Mouse (Mus musculus) neural tube, embryonic 13.5 days (tissue): ENCODE data around the gene Des. TPM values are rescaled to one million over a fixed set of nuclear protein-coding genes. Genes with fewer than 3 reads are reported as not detected.

Experiments
- ATAC-seq: fragments of 200-750 bp; cut with Nextera tagmentation; 2 replicates; pipeline ENCODE4 v1.8.0; 2017; ENCODE audit warnings: low read depth, mild to moderate bottlenecking, moderate TSS enrichment, moderate library complexity
- H3K27ac ChIP-seq: fragments of 300-500 bp; sonication (generic); replicated peaks from 2 replicates; pipeline ENCODE4 v1.5.1; 2015; ENCODE audit warnings: moderate library complexity, mild to moderate bottlenecking, inconsistent platforms
- H3K27me3 ChIP-seq: fragments of 300-500 bp; sonication (generic); 2 replicates; pipeline ENCODE4 v1.6.1; 2015; ENCODE audit warnings: mild to moderate bottlenecking, inconsistent platforms
- H3K36me3 ChIP-seq: fragments of 300-500 bp; sonication (generic); 2 replicates; pipeline ENCODE4 v1.6.1; 2015; ENCODE audit warnings: mild to moderate bottlenecking, inconsistent platforms
- H3K4me1 ChIP-seq: fragments of 300-500 bp; sonication (generic); replicated peaks from 2 replicates; pipeline ENCODE4 v1.6.1; 2015; ENCODE audit warnings: inconsistent platforms
- H3K4me2 ChIP-seq: fragments of 300-500 bp; sonication (generic); 2 replicates; pipeline ENCODE4 v1.6.1; 2015; ENCODE audit warnings: inconsistent platforms, mild to moderate bottlenecking, moderate library complexity
- H3K4me3 ChIP-seq: fragments of 300-500 bp; sonication (generic); 2 replicates; pipeline ENCODE4 v1.5.1; 2015; ENCODE audit warnings: mild to moderate bottlenecking, inconsistent platforms
- H3K9ac ChIP-seq: fragments of 300-500 bp; sonication (generic); 2 replicates; pipeline ENCODE4 v1.6.1; 2015; ENCODE audit warnings: moderate library complexity, mild to moderate bottlenecking, inconsistent platforms
- H3K9me3 ChIP-seq: fragments of 300-500 bp; sonication (generic); 2 replicates; pipeline ENCODE4 v1.6.1; 2016; ENCODE audit warnings: inconsistent platforms
- WGBS: fragments of 180-500 bp; shearing (Covaris S2); methylation state at CpG from one replicate; pipeline ENCODE4 v1.1.7; 2015; 5-methylcytosine and 5-hydroxymethylcytosine counted together
- polyA plus RNA-seq: library from polyadenylated mRNA; unstranded; fragments of >200 nt; fragmentation: Nextera tagmentation; extraction: Ambion mirVana; gene quantifications from 2 replicates; pipeline ENCODE4 v1.2.1, GENCODE M21; 2015

Gene Des
- polyA plus RNA-seq, 1 experiment from 2014 or later = 3.3 TPM

GRCm38 (mm10) chr1:75409950-75410349, 49.8 kb downstream of the Des start:
- no peak for ATAC-seq
- H3K4me3 ChIP-seq = no peak overlapping the region
- no peaks in the 10 kb centered on the region for H3K27me3 ChIP-seq
- no peak overlapping the region for H3K4me2 ChIP-seq
- no peak overlapping the region for H3K27ac ChIP-seq
- WGBS = 93% methylated on average over 7 of the region's 7 CpGs
- H3K9ac ChIP-seq = no peak overlapping the region
- H3K36me3 ChIP-seq = peaks cover 43% of the 10 kb centered on the region
- H3K9me3 ChIP-seq = no peaks in the 10 kb centered on the region
- H3K4me1 ChIP-seq = peaks cover 16% of the 10 kb centered on the region

DNA sequence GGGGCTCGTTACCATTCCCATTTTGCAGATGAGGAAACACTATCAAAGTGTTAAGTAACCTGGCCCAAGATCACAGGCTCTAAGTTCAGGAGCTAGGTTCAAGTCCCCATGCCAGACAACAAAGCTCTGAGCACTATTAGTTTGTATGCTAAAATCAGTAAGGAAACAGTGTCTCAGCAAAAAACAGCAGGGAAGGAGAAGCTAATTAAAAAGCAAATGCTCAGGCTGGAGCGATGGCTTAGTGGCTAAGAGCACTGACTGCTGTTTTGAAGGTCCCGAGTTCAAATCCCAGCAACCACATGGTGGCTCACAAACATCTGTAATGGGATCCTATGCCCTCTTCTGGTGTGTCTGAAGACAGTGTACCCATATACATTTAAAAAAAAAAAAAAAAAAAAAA, 52.1 kb downstream of the Des start:
- Histone ChIP-seq H3K9ac (no peak overlapping the region), H3K4me1 (peaks cover 16% of the 10 kb centered on the region), H3K36me3 (peaks cover 41% of the 10 kb centered on the region), H3K4me3 (no peak overlapping the region), H3K27me3 (no peaks in the 10 kb centered on the region), H3K4me2 (no peak overlapping the region), H3K9me3 (no peaks in the 10 kb centered on the region), H3K27ac (no peak overlapping the region)
- ATAC-seq = no peak
- WGBS = 91% methylated on average over 3 of the region's 3 CpGs

- Histone ChIP-seq H3K9ac (no peak overlapping the region), H3K4me1 (peaks cover 16% of the 10 kb centered on the region), H3K27me3 (peaks cover 4% of the 10 kb centered on the region), H3K4me3 (no peak overlapping the region), H3K27ac (no peak overlapping the region), H3K4me2 (no peak overlapping the region), H3K9me3 (no peaks in the 10 kb centered on the region), H3K36me3 (peaks cover 46% of the 10 kb centered on the region)
- no peak for ATAC-seq
- 58% methylated on average over 3 of the region's 3 CpGs for WGBS
Observed at GRCm38 (mm10) chr1:75413749-75414148, 53.6 kb downstream of the Des start.

Other genes starting within 250 kb of the Des start
- 8.5 and 8.9 TPM in 2 replicates for gene Nhej1, start 235.1 kb upstream of the Des start, polyA plus RNA-seq
- not detected in 2 replicates for gene Slc23a3, start 226.4 kb upstream of the Des start, polyA plus RNA-seq
- gene Cnppd1, start 217.6 kb upstream of the Des start, polyA plus RNA-seq = 60.2 and 64.6 TPM in 2 replicates
- 104 and 115 TPM in 2 replicates for gene Retreg2, start 217.6 kb upstream of the Des start, polyA plus RNA-seq
- gene Zfand2b, start 191.7 kb upstream of the Des start, polyA plus RNA-seq = 38.8 and 45.9 TPM in 2 replicates
- 40.3 and 47.8 TPM in 2 replicates for gene Abcb6, start 179.9 kb upstream of the Des start, polyA plus RNA-seq
- gene Ankzf1, start 168.2 kb upstream of the Des start, polyA plus RNA-seq = 22.2 and 24.4 TPM in 2 replicates
- 49.4 and 50.8 TPM in 2 replicates for gene Atg9a, start 168.1 kb upstream of the Des start, polyA plus RNA-seq
- 16.6 and 19.7 TPM in 2 replicates for gene Glb1l, start 149.5 kb upstream of the Des start, polyA plus RNA-seq
- 128 and 138 TPM in 2 replicates for gene Stk16, start 149.5 kb upstream of the Des start, polyA plus RNA-seq
- gene Tuba4a, start 140.5 kb upstream of the Des start, polyA plus RNA-seq = 10.5 and 10.6 TPM in 2 replicates
- gene A630095N17Rik, start 128.2 kb upstream of the Des start, polyA plus RNA-seq = not detected in 2 replicates
- gene Dnajb2, start 123.9 kb upstream of the Des start, polyA plus RNA-seq = 68.2 and 73.0 TPM in 2 replicates
- 15.8 and 19.2 TPM in 2 replicates for gene Ptprn, start 95.8 kb upstream of the Des start, polyA plus RNA-seq
- 116 and 131 TPM in 2 replicates for gene Resp18, start 81.9 kb upstream of the Des start, polyA plus RNA-seq
- gene Dnpep, start 42.3 kb upstream of the Des start, polyA plus RNA-seq = 187 and 190 TPM in 2 replicates
- gene Speg, start 15.0 kb downstream of the Des start, polyA plus RNA-seq = 17.8 and 21.4 TPM in 2 replicates
- 74.4 and 75.9 TPM in 2 replicates for gene Gmppa, start 75.6 kb downstream of the Des start, polyA plus RNA-seq
- 28.7 and 28.8 TPM in 2 replicates for gene Asic4, start 90.1 kb downstream of the Des start, polyA plus RNA-seq
- gene Chpf, start 119.0 kb downstream of the Des start, polyA plus RNA-seq = 39.1 and 41.0 TPM in 2 replicates
- gene Tmem198, start 119.2 kb downstream of the Des start, polyA plus RNA-seq = 37.2 and 40.9 TPM in 2 replicates
- gene Obsl1, start 146.1 kb downstream of the Des start, polyA plus RNA-seq = 28.1 and 30.1 TPM in 2 replicates
- gene Inha, start 146.7 kb downstream of the Des start, polyA plus RNA-seq = 13.3 and 13.7 TPM in 2 replicates
- 19.7 and 20.1 TPM in 2 replicates for gene Stk11ip, start 161.2 kb downstream of the Des start, polyA plus RNA-seq
- 36.9 and 39.3 TPM in 2 replicates for gene Slc4a3, start 185.9 kb downstream of the Des start, polyA plus RNA-seq